Mouse (Mus musculus) G1E (cell line): Measurements from ENCODE around the gene Daam1. TPM values are rescaled to one million over a fixed set of nuclear protein-coding genes. Genes with fewer than 3 reads are reported as not detected.

Experiments used
- ATAC-seq: 2 replicates; pipeline ENCODE4 v1.8.0; 2016; ENCODE audit warnings: mild to moderate bottlenecking; ENCODE audit not compliant: insufficient number of reproducible peaks, poor library complexity, low FRiP score, severe bottlenecking; ENCODE audit errors: extremely low read depth
- DNase-seq: peaks from one replicate; pipeline ENCODE4 v3.0.0; 2012; ENCODE audit warnings: low spot score
- H3K27me3 ChIP-seq: 2 replicates; pipeline ENCODE4 v1.6.1; 2012; ENCODE audit warnings: mild to moderate bottlenecking, low read length, inconsistent platforms; ENCODE audit not compliant: insufficient read depth
- H3K36me3 ChIP-seq: replicated peaks from 2 replicates; pipeline ENCODE3; 2012; ENCODE audit warnings: mild to moderate bottlenecking, inconsistent platforms
- H3K4me1 ChIP-seq: 2 replicates; pipeline ENCODE4 v1.6.1; 2012; ENCODE audit warnings: low read depth, low read length, inconsistent platforms, mixed read lengths; ENCODE audit not compliant: insufficient read depth
- H3K4me3 ChIP-seq: 2 replicates; pipeline ENCODE4 v1.5.1; 2012; ENCODE audit warnings: low read depth, mild to moderate bottlenecking, inconsistent platforms, low read length, moderate library complexity, mixed read lengths
- H3K9me3 ChIP-seq: replicated peaks from 2 replicates; pipeline ENCODE4 v1.6.1; 2012; ENCODE audit warnings: inconsistent platforms
- CTCF ChIP-seq: IDR thresholded peaks from 2 replicates; pipeline ENCODE4 v1.5.1; 2012; ENCODE audit warnings: low read depth, low read length, inconsistent platforms, mixed read lengths
- GATA1 ChIP-seq: IDR thresholded peaks from 2 replicates; pipeline ENCODE4 v1.6.1; 2012; ENCODE audit warnings: borderline replicate concordance, low read length, inconsistent platforms, mixed read lengths
- GATA2 ChIP-seq: IDR thresholded peaks from 2 replicates; pipeline ENCODE4 v1.6.1; 2012; ENCODE audit warnings: low read depth, low read length, inconsistent platforms, borderline replicate concordance
- POLR2AphosphoS5 ChIP-seq: IDR thresholded peaks from 2 replicates; pipeline ENCODE4 v1.6.1; 2012; ENCODE audit warnings: low read depth, low read length, inconsistent platforms; ENCODE audit not compliant: insufficient replicate concordance
- TAL1 ChIP-seq: conservative IDR thresholded peaks from 2 replicates; pipeline ENCODE4 v1.6.1; 2012; ENCODE audit warnings: low read depth, low read length, inconsistent platforms, mixed read lengths
- polyA plus RNA-seq: library from polyadenylated mRNA; stranded (reverse); fragments of >175 nt; gene quantifications from 2 replicates; pipeline ENCODE4 v1.2.3, GENCODE M21; 2012
- total RNA-seq, 2 experiments: library from RNA; stranded (forward) in 1 of 2; stranded (reverse) in 1 of 2; fragments of 200-1000 nt in 1 of 2; fragments of >200 nt in 1 of 2; fragmentation: Nextera tagmentation in 1 of 2; gene quantifications; 2 replicates each; pipeline ENCODE4 v1.2.3; 2014 to 2017

The Daam1 gene
- total and polyA plus RNA-seq, 3 experiments, result 19.8 to 69.8 (median 57.3) TPM

DNA sequence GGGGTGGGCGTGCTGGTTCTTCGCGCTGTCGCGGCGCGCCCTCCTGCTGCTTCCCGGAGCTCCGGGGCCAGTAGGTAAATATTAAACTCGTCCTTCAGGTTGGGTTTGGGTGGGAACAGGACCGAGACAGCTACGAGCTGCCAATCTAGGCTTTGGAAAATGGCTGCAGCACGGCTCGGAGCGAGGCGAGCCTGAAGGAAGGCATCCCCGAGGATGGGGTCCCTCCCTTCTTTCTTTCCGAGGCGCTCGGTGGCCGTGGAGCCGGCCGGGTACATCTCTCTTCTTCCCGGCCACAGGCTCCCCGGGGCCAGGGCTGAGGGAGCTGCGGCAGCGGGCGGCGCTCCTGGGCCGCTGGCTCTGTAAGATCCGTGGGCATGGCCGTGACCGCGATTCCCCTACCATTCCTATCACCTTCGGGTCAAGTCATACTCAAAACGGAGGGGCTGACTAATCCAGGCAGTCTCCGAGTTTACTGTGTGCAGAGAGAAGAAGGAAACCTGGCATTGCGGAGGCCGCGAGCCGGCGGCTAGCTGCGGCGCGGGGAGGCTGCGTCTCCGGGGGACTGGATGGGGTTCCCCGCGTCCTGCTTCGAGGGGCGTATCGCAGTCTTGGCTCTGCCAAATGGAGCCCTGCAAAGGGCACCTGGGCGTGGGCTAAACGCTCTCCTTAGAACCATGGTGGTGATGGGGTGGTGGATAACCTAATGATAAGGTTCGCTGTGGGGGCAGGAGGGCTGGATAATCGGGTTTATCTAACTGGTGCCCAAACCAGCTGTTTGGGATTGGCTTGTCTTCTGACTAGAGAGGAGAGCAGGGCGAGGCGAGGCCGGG, 595 bp downstream of the Daam1 start:
- DNase-seq, result peak; percentile 69
- peak overlapping the region; percentile 84 for H3K4me3 ChIP-seq
- peaks cover 7% of the 10 kb centered on the region for H3K36me3 ChIP-seq
- peaks cover 7% of the 10 kb centered on the region for H3K27me3 ChIP-seq
- TF ChIP-seq GATA1, result no peak
- no peak for ATAC-seq
- H3K4me1 ChIP-seq, result peaks cover 43% of the 10 kb centered on the region
- H3K9me3 ChIP-seq, result no peaks in the 10 kb centered on the region

DNA sequence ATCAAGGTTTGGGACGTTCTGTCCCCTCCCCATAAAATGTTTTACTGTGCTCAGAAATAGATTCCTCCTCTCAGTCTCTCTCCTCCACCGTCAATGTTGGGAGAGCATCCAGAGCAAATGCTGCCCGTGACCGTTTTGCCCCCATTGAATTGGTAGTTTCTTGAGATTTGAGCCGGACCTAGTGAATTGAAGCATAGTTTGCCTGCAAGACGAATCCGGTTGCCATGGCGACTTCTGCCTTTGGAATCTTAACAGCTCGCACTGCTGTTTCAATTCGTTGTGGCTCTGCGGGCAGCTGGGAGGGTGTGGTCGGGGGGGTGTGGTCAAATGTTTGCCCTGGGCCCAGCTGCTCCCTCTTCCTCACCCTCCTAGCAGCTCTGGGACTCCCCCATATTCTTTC, 1.3 kb downstream of the Daam1 start:
- ATAC-seq (peak; percentile 4; the same call in 1 of the 2 replicates), DNase-seq (peak; percentile 59)
- TF ChIP-seq GATA2, result no peak
- no peak for TF ChIP-seq POLR2AphosphoS5
- no peak for TF ChIP-seq TAL1
- no peak for TF ChIP-seq GATA1
- no peak for TF ChIP-seq CTCF
- no peaks in the 10 kb centered on the region for H3K9me3 ChIP-seq
- peaks cover 45% of the 10 kb centered on the region for H3K4me1 ChIP-seq
- H3K27me3 ChIP-seq, result peaks cover 4% of the 10 kb centered on the region
- H3K36me3 ChIP-seq, result peaks cover 11% of the 10 kb centered on the region
- peak overlapping the region; percentile 84 for H3K4me3 ChIP-seq

DNA sequence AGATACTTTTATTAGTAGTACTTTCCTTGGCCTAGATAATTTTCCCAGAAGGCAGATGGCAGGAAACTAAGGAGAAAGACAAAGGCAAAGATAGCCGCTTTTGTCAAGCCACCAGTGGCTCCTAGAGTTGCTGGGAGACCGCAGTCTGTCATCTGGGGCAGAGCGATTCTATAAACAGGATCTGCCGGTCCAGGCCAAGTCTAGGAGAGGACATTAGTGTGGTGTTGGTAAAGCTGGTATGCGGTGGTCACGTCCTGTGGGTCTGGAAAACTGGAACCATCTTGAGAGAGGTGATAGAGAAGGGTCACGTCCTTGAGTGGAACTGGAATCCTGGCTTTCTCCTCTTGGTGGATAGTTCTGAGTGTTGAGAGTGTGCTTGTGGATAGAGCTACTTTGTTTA, 3.2 kb downstream of the Daam1 start:
- no peak for ATAC-seq
- Histone ChIP-seq H3K27me3 (no peaks in the 10 kb centered on the region), H3K36me3 (peaks cover 26% of the 10 kb centered on the region), H3K4me3 (no peak overlapping the region), H3K9me3 (no peaks in the 10 kb centered on the region), H3K4me1 (peaks cover 52% of the 10 kb centered on the region)
- DNase-seq, result no peak
- no peak for TF ChIP-seq TAL1
- no peak for TF ChIP-seq CTCF
- no peak for TF ChIP-seq GATA2
- TF ChIP-seq POLR2AphosphoS5, result no peak
- no peak for TF ChIP-seq GATA1

DNA sequence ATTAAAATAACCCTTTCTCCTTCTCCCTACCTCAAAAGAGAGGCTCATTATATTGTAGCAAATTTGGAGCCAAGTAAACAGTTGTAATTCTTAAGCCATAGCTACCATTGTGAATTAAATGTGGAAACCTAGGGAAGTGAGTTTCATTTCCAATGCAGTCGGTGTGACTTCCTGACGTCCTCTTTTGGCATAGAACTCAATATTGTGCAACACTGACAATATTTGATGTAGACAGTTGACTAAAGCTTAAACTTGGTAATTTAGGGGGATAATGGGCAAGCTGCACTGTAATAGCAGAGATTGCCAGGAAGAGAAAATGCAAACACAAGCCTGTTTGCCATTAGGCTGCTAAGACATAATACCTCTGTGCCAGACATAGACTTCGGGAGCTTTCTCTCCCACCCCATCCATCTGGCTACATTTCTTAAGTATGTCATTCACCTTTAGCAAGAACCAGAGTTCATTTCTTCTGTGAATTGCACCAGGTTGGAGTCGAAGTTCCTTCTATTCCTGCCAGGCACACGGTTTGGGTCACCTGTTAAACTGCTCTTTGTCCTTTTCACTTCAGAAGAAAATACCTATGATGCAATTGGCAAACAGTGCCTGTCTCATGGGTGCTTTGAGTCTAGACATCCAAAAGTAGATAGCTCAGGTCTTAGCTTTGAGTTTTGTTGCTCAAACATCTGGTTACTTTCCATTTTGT, 5.2 kb downstream of the Daam1 start:
- no peak for ATAC-seq
- DNase-seq, result no peak
- H3K9me3 ChIP-seq, result no peaks in the 10 kb centered on the region
- peaks cover 55% of the 10 kb centered on the region for H3K4me1 ChIP-seq
- TF ChIP-seq GATA1 (no peak), CTCF (no peak), TAL1 (no peak), POLR2AphosphoS5 (no peak), GATA2 (no peak)
- no peaks in the 10 kb centered on the region for H3K27me3 ChIP-seq
- H3K36me3 ChIP-seq, result peaks cover 43% of the 10 kb centered on the region
- no peak overlapping the region for H3K4me3 ChIP-seq

DNA sequence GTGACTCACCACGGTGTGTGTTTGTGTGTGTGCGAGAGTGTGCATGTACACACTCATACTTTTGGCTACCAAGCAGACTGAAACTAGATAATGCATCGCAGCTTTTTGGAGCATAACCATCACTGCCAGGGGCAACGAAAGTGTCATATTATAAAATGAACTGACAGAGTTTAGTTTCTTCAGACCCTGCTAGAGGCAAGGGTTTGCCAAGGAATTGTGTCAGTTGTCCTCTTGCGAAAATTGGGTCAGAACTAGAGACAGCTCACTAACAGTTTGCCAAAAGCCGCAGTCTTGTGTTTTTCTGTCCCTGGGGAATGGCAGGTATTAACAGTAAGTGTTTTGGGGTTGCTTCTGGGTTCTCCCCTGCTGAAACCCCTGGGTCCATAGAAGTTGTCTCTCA, 5.9 kb downstream of the Daam1 start:
- peaks cover 56% of the 10 kb centered on the region for H3K4me1 ChIP-seq
- H3K4me3 ChIP-seq, result no peak overlapping the region
- H3K9me3 ChIP-seq, result no peaks in the 10 kb centered on the region
- peaks cover 47% of the 10 kb centered on the region for H3K36me3 ChIP-seq
- DNase-seq (no peak), ATAC-seq (no peak)
- no peak for TF ChIP-seq POLR2AphosphoS5
- no peak for TF ChIP-seq GATA1
- no peak for TF ChIP-seq GATA2
- no peaks in the 10 kb centered on the region for H3K27me3 ChIP-seq

DNA sequence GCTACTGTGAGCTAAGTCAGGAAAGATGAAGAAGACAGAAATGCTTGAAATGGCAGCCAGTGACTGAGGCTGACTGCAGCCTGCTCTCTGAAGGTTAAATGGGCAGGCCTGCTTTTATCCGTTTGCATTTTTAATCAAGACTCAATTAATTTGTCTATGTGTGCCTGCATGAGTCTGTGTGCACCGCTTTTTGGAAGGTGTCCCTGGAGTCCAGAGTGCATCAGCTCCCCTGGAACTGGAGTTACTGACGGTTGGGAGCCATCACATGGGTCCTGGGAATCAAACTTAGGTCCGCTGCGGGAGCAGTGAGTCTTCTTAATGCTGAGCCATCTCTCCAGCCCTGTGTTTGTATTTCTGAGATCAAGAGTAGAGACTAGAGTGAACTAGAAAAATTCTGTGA, 6.7 kb downstream of the Daam1 start:
- Histone ChIP-seq H3K4me3 (no peak overlapping the region), H3K27me3 (no peaks in the 10 kb centered on the region), H3K4me1 (peaks cover 50% of the 10 kb centered on the region), H3K9me3 (no peaks in the 10 kb centered on the region), H3K36me3 (peaks cover 50% of the 10 kb centered on the region)
- ATAC-seq (no peak), DNase-seq (no peak)
- TF ChIP-seq GATA2 (no peak), POLR2AphosphoS5 (no peak), CTCF (no peak), GATA1 (no peak), TAL1 (no peak)
